Mouse (Mus musculus) spleen, adult 2 months (tissue): ENCODE measurements around the gene Rerg.

Source experiments
- CTCF ChIP-seq: fragments of 200-500 bp; IDR thresholded peaks from 2 replicates; pipeline ENCODE4 v1.5.1; 2011; ENCODE audit warnings: mild to moderate bottlenecking, inconsistent platforms; ENCODE audit not compliant: insufficient read depth, insufficient read length, insufficient replicate concordance; ENCODE audit errors: extremely low read depth
- POLR2A ChIP-seq: fragments of 200-500 bp; IDR thresholded peaks from 2 replicates; pipeline ENCODE4 v1.6.1; 2011; ENCODE audit warnings: low read depth, low read length, inconsistent platforms

- TF ChIP-seq CTCF (no peak), POLR2A (no peak)
These were observed 7.2 kb downstream of the Rerg start for GRCm38 (mm10) chr6:137163061-137163460.
